Mouse (Mus musculus): ENCODE results near the gene Rasgef1b. TPM values are rescaled to one million over a fixed set of nuclear protein-coding genes. Genes with fewer than 3 reads are reported as not detected.

Gene Rasgef1b
- polyA plus RNA-seq, 1 experiment from 2014 or later = 9.0 TPM

DNA sequence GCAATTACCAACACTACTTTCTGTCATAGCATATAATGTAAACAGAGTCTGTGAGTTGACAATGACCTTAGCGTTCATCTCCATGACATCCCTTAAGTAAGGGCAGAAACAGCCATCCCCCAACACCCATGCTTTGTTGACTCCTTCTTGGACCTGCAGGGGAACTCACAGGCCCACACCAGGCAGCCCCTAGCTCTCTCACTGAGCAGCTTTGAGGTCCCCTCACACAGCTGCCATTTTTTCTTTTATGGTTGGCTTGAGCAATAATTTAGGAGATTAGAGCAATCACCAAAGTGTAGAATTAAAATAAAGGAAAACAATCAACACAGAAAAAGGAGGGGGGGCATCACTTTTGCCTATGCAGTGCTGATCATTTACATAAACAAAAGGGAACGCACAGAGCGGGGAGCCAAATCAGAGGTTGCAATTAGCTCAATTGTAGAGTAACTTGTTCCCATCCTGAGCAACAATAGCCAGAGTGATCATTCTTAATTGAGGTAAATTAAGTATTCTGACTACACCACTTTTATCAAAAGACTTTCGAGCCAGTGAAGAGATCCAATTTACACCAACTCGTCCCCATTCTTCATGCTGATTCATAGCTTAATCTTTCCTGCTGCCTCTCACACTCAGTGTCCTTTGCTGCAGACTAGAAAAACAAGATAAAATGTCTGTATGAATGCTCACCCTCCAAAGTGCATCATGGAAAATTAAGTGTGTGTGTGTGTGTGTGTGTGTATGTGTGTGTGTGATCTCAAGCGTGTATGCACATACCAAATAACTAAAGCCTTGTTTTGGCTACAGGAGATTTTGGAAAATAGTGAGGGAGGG, 184.0 kb downstream of the Rasgef1b start:
- Histone ChIP-seq H3K9me3 (replicated peaks) (no peaks in the 10 kb centered on the region), H3K4me1 (peaks cover 42% of the 10 kb centered on the region), H3K27me3 (ENCODE audit: low read depth, poor library complexity, severe bottlenecking) (peaks cover 86% of the 10 kb centered on the region), H3K27ac (replicated peaks) (no peak overlapping the region), H3K36me3 (no peaks in the 10 kb centered on the region), H3K4me3 (no peak overlapping the region)
- DNase-seq (ENCODE audit: low spot score) = no peak
- 61% methylated on average over 6 of the region's 6 CpGs for WGBS

DNA sequence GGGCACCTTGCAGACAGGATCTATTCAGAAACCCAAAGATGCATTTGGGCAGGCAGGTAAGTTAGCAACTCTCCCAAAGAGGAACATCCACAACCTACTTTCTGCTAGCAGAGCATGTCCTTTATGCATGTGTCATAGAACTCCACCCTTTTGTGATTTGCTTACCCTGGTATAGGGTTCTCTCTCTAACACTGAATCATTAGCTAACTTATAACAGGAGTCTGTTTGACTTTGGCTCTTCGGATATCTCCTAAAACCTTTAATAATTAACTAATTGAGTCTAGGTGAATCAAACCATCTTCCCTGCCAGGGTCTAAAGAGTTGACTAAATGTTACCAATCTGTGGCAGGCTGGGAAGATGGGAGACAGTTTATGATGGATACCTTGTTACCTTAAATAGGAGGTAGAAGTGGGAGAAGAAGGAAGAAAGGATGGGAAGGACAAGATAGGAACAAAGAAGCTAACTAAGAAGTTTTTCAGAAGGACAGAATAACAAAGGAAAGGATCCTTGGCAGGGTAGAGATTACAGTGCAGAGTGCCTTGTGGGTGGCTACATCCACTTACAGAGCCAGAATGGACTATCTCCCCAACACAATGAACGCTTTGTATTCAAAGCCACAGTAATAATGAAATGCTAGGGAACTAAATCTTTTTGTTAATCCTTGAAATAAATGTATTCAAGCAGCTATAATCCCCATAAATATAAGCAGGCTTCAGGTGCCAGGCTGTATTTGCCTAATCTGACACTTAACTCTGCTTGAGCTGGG, 186.7 kb downstream of the Rasgef1b start:
- H3K36me3 ChIP-seq = no peaks in the 10 kb centered on the region
- 72% methylated on average over 2 of the region's 2 CpGs for WGBS
- no peak overlapping the region for H3K27ac ChIP-seq (replicated peaks)
- peaks cover 73% of the 10 kb centered on the region for H3K27me3 ChIP-seq (ENCODE audit: low read depth, poor library complexity, severe bottlenecking)
- no peak for DNase-seq (ENCODE audit: low spot score)
- peaks cover 42% of the 10 kb centered on the region for H3K4me1 ChIP-seq
- no peaks in the 10 kb centered on the region for H3K9me3 ChIP-seq (replicated peaks)
- no peak overlapping the region for H3K4me3 ChIP-seq

- 56% methylated on average over 11 of the region's 11 CpGs for WGBS
- DNase-seq (ENCODE audit: low spot score) = no peak
- Histone ChIP-seq H3K4me3 (no peak overlapping the region), H3K4me1 (peaks cover 42% of the 10 kb centered on the region), H3K27me3 (ENCODE audit: low read depth, poor library complexity, severe bottlenecking) (peaks cover 69% of the 10 kb centered on the region), H3K9me3 (replicated peaks) (no peaks in the 10 kb centered on the region), H3K36me3 (no peaks in the 10 kb centered on the region), H3K27ac (replicated peaks) (no peak overlapping the region)
Observed at GRCm38 (mm10) chr5:99541321-99541895, 187.5 kb downstream of the Rasgef1b start.

DNA sequence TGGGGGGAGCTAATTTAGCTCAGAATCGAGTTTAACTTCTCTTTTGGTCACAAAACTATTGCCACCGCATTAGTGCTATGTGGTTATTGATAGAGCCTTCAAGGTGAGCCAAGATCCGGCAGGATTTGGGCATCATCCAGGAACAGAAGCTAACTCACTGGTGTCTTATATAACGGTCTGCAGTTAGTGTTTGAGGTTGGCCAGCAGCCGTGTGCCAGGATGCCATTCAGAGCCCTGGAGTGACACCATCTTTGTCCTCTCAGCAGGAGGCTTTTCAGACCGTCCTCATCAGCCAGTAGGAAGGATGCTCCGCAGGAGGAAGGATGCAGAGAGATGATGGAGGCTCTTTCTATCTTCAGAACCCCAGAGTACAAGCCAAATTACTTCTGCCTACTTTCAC, 195.4 kb downstream of the Rasgef1b start:
- Histone ChIP-seq H3K27ac (replicated peaks) (no peak overlapping the region), H3K9me3 (replicated peaks) (no peaks in the 10 kb centered on the region), H3K36me3 (no peaks in the 10 kb centered on the region), H3K27me3 (ENCODE audit: low read depth, poor library complexity, severe bottlenecking) (peaks cover 55% of the 10 kb centered on the region), H3K4me1 (no peaks in the 10 kb centered on the region), H3K4me3 (no peak overlapping the region)
- WGBS = 72% methylated on average over 7 of the region's 7 CpGs
- DNase-seq (ENCODE audit: low spot score) = no peak

DNA sequence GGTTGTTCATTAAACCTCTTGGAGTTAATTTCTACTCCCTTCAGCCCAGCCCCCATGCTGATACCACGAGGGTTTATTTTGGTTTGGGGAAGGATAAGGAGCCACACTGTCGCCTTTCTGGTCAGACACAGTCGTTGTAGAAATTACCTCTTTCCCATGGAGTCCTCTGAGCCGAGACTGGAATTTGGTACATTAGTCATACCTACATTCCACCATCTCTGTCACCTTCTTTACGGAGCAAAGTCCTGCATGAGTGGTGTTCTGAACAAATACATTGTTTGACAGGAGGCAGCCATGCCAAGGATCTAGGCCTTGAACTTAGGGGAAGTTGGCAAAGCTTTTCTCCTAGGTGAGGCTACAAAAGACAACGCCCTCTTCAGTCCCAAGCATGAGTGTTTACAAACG, 202.1 kb downstream of the Rasgef1b start:
- H3K4me3 ChIP-seq = no peak overlapping the region
- no peak for DNase-seq (ENCODE audit: low spot score)
- H3K27ac ChIP-seq (replicated peaks) = no peak overlapping the region
- H3K36me3 ChIP-seq = no peaks in the 10 kb centered on the region
- no peaks in the 10 kb centered on the region for H3K9me3 ChIP-seq (replicated peaks)
- H3K27me3 ChIP-seq (ENCODE audit: low read depth, poor library complexity, severe bottlenecking) = peaks cover 68% of the 10 kb centered on the region
- peaks cover 10% of the 10 kb centered on the region for H3K4me1 ChIP-seq
- 84% methylated on average over 7 of the region's 7 CpGs for WGBS

DNA sequence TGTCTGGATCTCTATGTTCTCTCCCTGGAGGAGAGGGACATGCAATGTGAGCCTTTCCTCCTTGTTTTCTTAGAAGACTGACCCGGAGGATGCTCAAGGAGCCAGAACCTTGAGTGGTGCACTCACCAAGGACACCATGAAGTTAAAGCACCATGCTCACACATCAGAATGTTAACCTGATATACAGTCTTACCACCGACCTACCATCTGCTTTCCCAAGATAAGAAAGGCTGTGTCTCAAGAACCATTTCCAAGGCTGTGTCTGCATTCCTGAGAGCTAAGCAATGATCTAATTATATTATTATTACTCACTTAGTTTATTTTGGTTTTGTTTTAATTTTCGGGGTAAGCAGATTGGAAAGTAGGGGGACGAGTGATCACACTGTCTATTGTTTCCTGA, 203.2 kb downstream of the Rasgef1b start:
- no peak for DNase-seq (ENCODE audit: low spot score)
- WGBS = 85% methylated on average over 4 of the region's 4 CpGs
- peaks cover 68% of the 10 kb centered on the region for H3K27me3 ChIP-seq (ENCODE audit: low read depth, poor library complexity, severe bottlenecking)
- H3K9me3 ChIP-seq (replicated peaks) = no peaks in the 10 kb centered on the region
- H3K27ac ChIP-seq (replicated peaks) = no peak overlapping the region
- H3K4me3 ChIP-seq = no peak overlapping the region
- peaks cover 10% of the 10 kb centered on the region for H3K4me1 ChIP-seq
- no peaks in the 10 kb centered on the region for H3K36me3 ChIP-seq

GRCm38 (mm10) chr5:99522571-99523269, 206.1 kb downstream of the Rasgef1b start:
- WGBS = 55% methylated on average over 8 of the region's 8 CpGs
- DNase-seq (ENCODE audit: low spot score) = no peak
- no peak overlapping the region for H3K27ac ChIP-seq (replicated peaks)
- H3K36me3 ChIP-seq = no peaks in the 10 kb centered on the region
- peaks cover 79% of the 10 kb centered on the region for H3K27me3 ChIP-seq (ENCODE audit: low read depth, poor library complexity, severe bottlenecking)
- H3K4me3 ChIP-seq = no peak overlapping the region
- no peaks in the 10 kb centered on the region for H3K9me3 ChIP-seq (replicated peaks)
- peaks cover 23% of the 10 kb centered on the region for H3K4me1 ChIP-seq

DNA sequence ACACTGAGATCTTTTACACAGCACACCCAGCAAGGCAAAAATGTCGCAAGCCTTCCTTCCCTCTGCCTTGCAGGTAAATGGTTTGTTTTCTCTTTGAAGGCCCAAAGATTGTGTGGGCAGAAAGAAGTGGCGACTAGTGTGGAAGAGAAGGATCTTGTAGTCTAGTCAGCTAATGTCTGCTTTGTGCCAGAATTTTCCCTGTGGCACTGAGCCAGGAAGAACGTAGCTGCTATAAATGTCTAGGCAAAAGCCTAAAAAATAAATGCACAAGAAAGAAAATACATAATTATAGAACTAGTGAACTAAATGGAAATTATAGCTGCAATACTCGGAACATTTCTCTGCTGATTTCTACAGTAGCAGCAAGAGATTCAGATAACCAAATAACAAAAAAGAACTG, 207.5 kb downstream of the Rasgef1b start:
- 89% methylated on average over 4 of the region's 4 CpGs for WGBS

DNA sequence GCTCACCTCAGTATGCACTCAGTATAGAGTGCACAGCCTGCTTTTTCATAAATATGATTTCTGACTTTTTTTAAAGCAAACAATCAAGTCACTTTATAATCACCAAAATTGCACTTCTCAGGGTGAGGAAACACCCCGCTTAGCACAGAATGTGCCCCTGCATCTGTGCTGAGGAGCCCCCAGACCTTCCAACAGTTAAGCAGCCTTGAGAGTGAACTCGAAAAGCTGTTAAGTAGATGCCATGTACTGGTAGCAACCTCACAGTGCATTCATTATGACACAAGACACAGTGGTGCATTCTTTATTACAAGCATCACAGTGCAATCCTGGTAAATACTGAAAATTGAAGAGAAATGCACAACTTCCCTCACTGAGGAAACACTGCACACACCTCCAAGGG, 209.3 kb downstream of the Rasgef1b start:
- peaks cover 23% of the 10 kb centered on the region for H3K4me1 ChIP-seq
- 90% methylated on average over 2 of the region's 2 CpGs for WGBS
- H3K4me3 ChIP-seq = no peak overlapping the region
- H3K27ac ChIP-seq (replicated peaks) = no peak overlapping the region
- H3K36me3 ChIP-seq = no peaks in the 10 kb centered on the region
- no peak for DNase-seq (ENCODE audit: low spot score)
- no peaks in the 10 kb centered on the region for H3K9me3 ChIP-seq (replicated peaks)
- peaks cover 54% of the 10 kb centered on the region for H3K27me3 ChIP-seq (ENCODE audit: low read depth, poor library complexity, severe bottlenecking)

More for the DNA sequence above, 207.5 kb downstream of the Rasgef1b start:
- H3K27me3 ChIP-seq (ENCODE audit: low read depth, poor library complexity, severe bottlenecking) = peaks cover 70% of the 10 kb centered on the region
- no peak for DNase-seq (ENCODE audit: low spot score)
- no peaks in the 10 kb centered on the region for H3K36me3 ChIP-seq
- H3K9me3 ChIP-seq (replicated peaks) = no peaks in the 10 kb centered on the region
- no peak overlapping the region for H3K4me3 ChIP-seq
- H3K27ac ChIP-seq (replicated peaks) = no peak overlapping the region
- H3K4me1 ChIP-seq = peaks cover 23% of the 10 kb centered on the region

GRCm38 (mm10) chr5:99519023-99519422, 209.8 kb downstream of the Rasgef1b start:
- Histone ChIP-seq H3K36me3 (no peaks in the 10 kb centered on the region), H3K27me3 (ENCODE audit: low read depth, poor library complexity, severe bottlenecking) (peaks cover 48% of the 10 kb centered on the region), H3K27ac (replicated peaks) (no peak overlapping the region), H3K4me1 (peaks cover 23% of the 10 kb centered on the region), H3K9me3 (replicated peaks) (no peaks in the 10 kb centered on the region), H3K4me3 (no peak overlapping the region)
- 76% methylated on average over 4 of the region's 4 CpGs for WGBS
- no peak for DNase-seq (ENCODE audit: low spot score)

DNA sequence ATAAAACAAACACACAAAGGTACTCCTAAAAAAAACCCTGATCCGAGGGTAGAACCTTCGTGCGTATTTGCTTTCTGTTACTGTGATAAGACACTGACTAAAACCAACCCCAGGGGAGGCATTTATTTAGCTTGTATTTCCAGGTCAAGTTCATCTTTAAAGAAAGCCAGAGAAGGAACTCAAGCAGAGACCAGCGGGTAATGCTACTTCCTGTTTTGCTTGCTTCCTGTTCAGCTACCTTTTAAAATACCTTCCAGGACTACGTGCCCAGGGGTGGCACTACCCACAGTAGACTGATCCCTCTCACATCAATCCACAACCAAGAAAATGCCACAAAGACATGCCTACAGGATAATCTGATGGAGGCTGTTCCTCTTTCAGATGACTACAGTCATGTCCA, 212.7 kb downstream of the Rasgef1b start:
- 90% methylated on average over 5 of the region's 5 CpGs for WGBS
- Histone ChIP-seq H3K27ac (replicated peaks) (no peak overlapping the region), H3K4me1 (peaks cover 37% of the 10 kb centered on the region), H3K27me3 (ENCODE audit: low read depth, poor library complexity, severe bottlenecking) (peaks cover 30% of the 10 kb centered on the region), H3K4me3 (no peak overlapping the region), H3K9me3 (replicated peaks) (no peaks in the 10 kb centered on the region), H3K36me3 (no peaks in the 10 kb centered on the region)
- no peak for DNase-seq (ENCODE audit: low spot score)

- WGBS = 93% methylated on average over 4 of the region's 4 CpGs
- Histone ChIP-seq H3K4me3 (no peak overlapping the region), H3K27me3 (ENCODE audit: low read depth, poor library complexity, severe bottlenecking) (peaks cover 25% of the 10 kb centered on the region), H3K4me1 (peaks cover 40% of the 10 kb centered on the region), H3K27ac (replicated peaks) (no peak overlapping the region), H3K36me3 (no peaks in the 10 kb centered on the region), H3K9me3 (replicated peaks) (no peaks in the 10 kb centered on the region)
- DNase-seq (ENCODE audit: low spot score) = no peak
Observed at GRCm38 (mm10) chr5:99515764-99516163, 213.1 kb downstream of the Rasgef1b start.
